Mouse (Mus musculus) forebrain, embryonic 11.5 days (tissue): ENCODE results near the gene Prr12. TPM values are rescaled to one million over a fixed set of nuclear protein-coding genes. Genes with fewer than 3 reads are reported as not detected.

Source experiments
- ATAC-seq: fragments of 200-750 bp; cut with Nextera tagmentation; replicated peaks from 2 replicates; pipeline ENCODE4 v1.8.0; 2017; ENCODE audit warnings: moderate TSS enrichment; ENCODE audit not compliant: low FRiP score
- DNase-seq: peaks from one replicate; pipeline ENCODE4 v3.0.0-alpha.2; 2017; ENCODE audit warnings: low spot score
- H3K27ac ChIP-seq: fragments of 300-500 bp; sonication (generic); 2 replicates; pipeline ENCODE4 v1.5.1; 2014; ENCODE audit warnings: low read depth, low read length
- H3K27me3 ChIP-seq: fragments of 300-500 bp; sonication (generic); 2 replicates; pipeline ENCODE4 v1.6.1; 2014; ENCODE audit warnings: mild to moderate bottlenecking, low read length, mixed read lengths; ENCODE audit not compliant: control insufficient read depth, insufficient read depth
- H3K36me3 ChIP-seq: fragments of 300-500 bp; sonication (generic); 2 replicates; pipeline ENCODE4 v1.6.1; 2014; ENCODE audit warnings: mild to moderate bottlenecking, low read length, moderate library complexity, mixed read lengths; ENCODE audit not compliant: control insufficient read depth, insufficient read depth
- H3K4me1 ChIP-seq: fragments of 300-500 bp; sonication (generic); replicated peaks from 2 replicates; pipeline ENCODE4 v1.6.1; 2014; ENCODE audit warnings: low read length, mixed read lengths; ENCODE audit not compliant: control insufficient read depth, insufficient read depth
- H3K4me2 ChIP-seq: fragments of 300-500 bp; sonication (generic); 2 replicates; pipeline ENCODE4 v1.6.1; 2014; ENCODE audit warnings: low read depth, mild to moderate bottlenecking, low read length, moderate library complexity, mixed read lengths; ENCODE audit not compliant: severe bottlenecking
- H3K4me3 ChIP-seq: fragments of 300-500 bp; sonication (generic); 2 replicates; pipeline ENCODE4 v1.5.1; 2014; ENCODE audit warnings: low read depth, low read length
- H3K9ac ChIP-seq: fragments of 300-500 bp; sonication (generic); 2 replicates; pipeline ENCODE4 v1.6.1; 2014; ENCODE audit warnings: low read length
- H3K9me3 ChIP-seq: fragments of 300-500 bp; sonication (generic); 2 replicates; pipeline ENCODE4 v1.6.1; 2016; ENCODE audit warnings: low read length, mixed read lengths; ENCODE audit not compliant: control insufficient read depth
- WGBS: fragments of 180-500 bp; shearing (Covaris S2); extraction: QIAGEN DNeasy Blood & Tissue Kit; methylation state at CpG from one replicate; pipeline ENCODE4 v1.1.7; 2014; 5-methylcytosine and 5-hydroxymethylcytosine counted together
- polyA plus RNA-seq: library from polyadenylated mRNA; unstranded; fragments of >200 nt; fragmentation: Nextera tagmentation; extraction: Ambion mirVana; gene quantifications from 2 replicates; pipeline ENCODE4 v1.2.1, GENCODE M21; 2014

Prr12 gene
- polyA plus RNA-seq, 1 experiment from 2014 or later, result 16.1 TPM

DNA sequence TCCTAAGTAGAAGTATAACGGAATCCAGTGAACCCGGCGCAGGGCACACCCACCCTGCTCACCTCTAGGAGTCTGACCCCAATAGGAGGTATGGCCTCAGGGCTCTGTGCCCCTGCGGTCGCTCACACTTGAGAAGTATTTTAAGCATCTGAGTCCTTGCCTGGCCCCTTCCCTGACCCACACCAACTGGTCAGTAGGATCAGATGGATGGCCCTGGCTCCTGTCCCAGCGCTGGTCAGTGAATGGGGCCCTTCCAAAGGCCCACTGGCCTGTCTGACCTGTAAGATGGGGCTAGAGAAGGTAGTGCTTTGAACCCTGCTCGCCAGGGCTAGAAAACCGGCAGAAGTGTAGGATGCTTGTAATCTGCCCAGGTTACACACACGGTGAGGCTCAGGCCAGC lies 11.8 kb downstream of the Prr12 start:
- no peak overlapping the region for H3K4me3 ChIP-seq
- DNase-seq, result no peak
- H3K9ac ChIP-seq, result no peak overlapping the region
- no peaks in the 10 kb centered on the region for H3K27me3 ChIP-seq
- no peaks in the 10 kb centered on the region for H3K9me3 ChIP-seq
- 92% methylated on average over 9 of the region's 9 CpGs for WGBS
- H3K4me1 ChIP-seq, result no peaks in the 10 kb centered on the region
- no peak for ATAC-seq
- no peak overlapping the region for H3K4me2 ChIP-seq
- H3K36me3 ChIP-seq, result peaks cover 38% of the 10 kb centered on the region
- H3K27ac ChIP-seq, result no peak overlapping the region

DNA sequence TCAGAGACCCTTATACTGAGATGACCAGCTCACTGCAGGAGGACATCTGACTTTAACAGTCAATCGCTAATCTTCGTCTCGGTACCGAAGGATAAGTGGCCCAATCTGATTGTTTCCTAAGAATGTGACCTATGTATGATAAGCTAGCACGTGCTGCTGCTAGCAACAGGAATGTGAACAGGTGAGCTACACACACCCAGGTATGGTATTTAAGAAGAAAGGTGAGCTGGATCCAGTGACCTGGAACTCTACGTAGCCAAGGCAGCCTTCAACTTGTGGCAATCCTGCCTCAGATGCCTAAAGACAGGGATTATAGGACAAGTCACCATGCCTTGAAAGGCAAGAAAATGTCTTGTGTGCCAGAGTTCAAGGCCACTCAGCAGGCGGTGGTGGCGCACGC lies 14.3 kb downstream of the Prr12 start:
- peaks cover 42% of the 10 kb centered on the region for H3K36me3 ChIP-seq
- WGBS, result 94% methylated on average over 9 of the region's 9 CpGs
- DNase-seq (no peak), ATAC-seq (no peak)
- no peak overlapping the region for H3K4me3 ChIP-seq
- no peaks in the 10 kb centered on the region for H3K9me3 ChIP-seq
- no peaks in the 10 kb centered on the region for H3K4me1 ChIP-seq
- no peaks in the 10 kb centered on the region for H3K27me3 ChIP-seq
- no peak overlapping the region for H3K27ac ChIP-seq
- H3K4me2 ChIP-seq, result no peak overlapping the region
- H3K9ac ChIP-seq, result no peak overlapping the region

GRCm38 (mm10) chr7:45037720-45038361 lies 14.8 kb downstream of the Prr12 start:
- DNase-seq (peak; percentile 77), ATAC-seq (no peak)
- Histone ChIP-seq H3K9me3 (no peaks in the 10 kb centered on the region), H3K4me3 (no peak overlapping the region), H3K27me3 (no peaks in the 10 kb centered on the region), H3K27ac (no peak overlapping the region), H3K4me2 (no peak overlapping the region), H3K4me1 (no peaks in the 10 kb centered on the region), H3K36me3 (peaks cover 45% of the 10 kb centered on the region), H3K9ac (no peak overlapping the region)
- 74% methylated on average over 7 of the region's 7 CpGs for WGBS

- no peaks in the 10 kb centered on the region for H3K4me1 ChIP-seq
- H3K4me3 ChIP-seq, result no peak overlapping the region
- no peak overlapping the region for H3K9ac ChIP-seq
- no peak for ATAC-seq
- no peak overlapping the region for H3K4me2 ChIP-seq
- H3K27me3 ChIP-seq, result no peaks in the 10 kb centered on the region
- no peak for DNase-seq
- WGBS, result 93% methylated on average over 11 of the region's 11 CpGs
- no peaks in the 10 kb centered on the region for H3K9me3 ChIP-seq
- H3K36me3 ChIP-seq, result peaks cover 46% of the 10 kb centered on the region
- no peak overlapping the region for H3K27ac ChIP-seq
These were observed 16.0 kb downstream of the Prr12 start for GRCm38 (mm10) chr7:45036702-45037101.

DNA sequence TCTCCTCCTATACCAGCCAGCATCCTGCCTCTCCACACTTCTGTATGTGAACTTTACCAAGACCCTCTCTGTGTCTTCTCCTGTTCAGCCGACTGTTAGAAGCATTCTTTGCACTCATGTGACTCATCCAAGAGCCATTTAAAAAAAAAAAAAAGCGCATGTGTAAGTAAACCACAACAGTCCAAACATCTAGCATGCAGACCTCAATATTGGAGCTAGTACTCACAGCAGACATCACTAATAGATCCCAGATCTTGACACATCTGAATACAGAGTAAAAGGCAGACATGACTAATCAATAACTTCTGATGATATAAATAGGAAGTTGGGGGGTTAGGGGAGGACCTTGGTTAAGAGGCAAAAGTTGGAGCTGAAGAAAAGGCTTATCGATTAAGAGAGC lies 17.1 kb downstream of the Prr12 start:
- no peak overlapping the region for H3K9ac ChIP-seq
- H3K9me3 ChIP-seq, result no peaks in the 10 kb centered on the region
- ATAC-seq (no peak), DNase-seq (no peak)
- no peaks in the 10 kb centered on the region for H3K27me3 ChIP-seq
- H3K4me2 ChIP-seq, result no peak overlapping the region
- no peak overlapping the region for H3K4me3 ChIP-seq
- peaks cover 49% of the 10 kb centered on the region for H3K36me3 ChIP-seq
- H3K27ac ChIP-seq, result no peak overlapping the region
- H3K4me1 ChIP-seq, result no peaks in the 10 kb centered on the region
- 92% methylated on average over 3 of the region's 3 CpGs for WGBS

- DNase-seq, result peak; percentile 53
- Histone ChIP-seq H3K36me3 (peaks cover 55% of the 10 kb centered on the region), H3K9me3 (no peaks in the 10 kb centered on the region), H3K4me1 (no peaks in the 10 kb centered on the region), H3K27me3 (no peaks in the 10 kb centered on the region), H3K4me2 (no peak overlapping the region), H3K27ac (no peak overlapping the region), H3K9ac (no peak overlapping the region), H3K4me3 (no peak overlapping the region)
- WGBS, result 94% methylated on average over 19 of the region's 19 CpGs
- ATAC-seq, result no peak
These were observed 18.8 kb downstream of the Prr12 start for GRCm38 (mm10) chr7:45033722-45034359.

DNA sequence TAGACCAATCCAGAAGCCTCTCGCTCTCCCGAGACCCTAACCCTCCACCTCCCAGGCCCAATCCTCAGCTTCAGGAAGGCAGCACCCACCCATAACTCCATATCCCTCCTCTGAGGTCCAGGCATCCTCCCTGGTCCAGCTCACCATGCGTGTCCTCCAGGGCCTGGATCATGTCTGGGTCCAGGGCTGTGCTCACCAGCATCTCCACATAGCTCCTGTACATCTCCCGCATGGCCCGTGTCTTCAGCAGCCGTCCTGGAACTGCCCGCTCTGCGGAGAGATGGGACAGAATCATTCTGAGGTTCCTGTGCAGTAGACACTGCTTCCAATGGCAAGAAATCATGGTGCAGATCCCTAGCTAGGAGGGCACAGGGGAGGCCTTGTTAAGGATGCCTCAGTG lies 21.8 kb downstream of the Prr12 start:
- Histone ChIP-seq H3K4me2 (no peak overlapping the region), H3K36me3 (peaks cover 59% of the 10 kb centered on the region), H3K9ac (no peak overlapping the region), H3K27me3 (no peaks in the 10 kb centered on the region), H3K4me1 (no peaks in the 10 kb centered on the region), H3K27ac (no peak overlapping the region), H3K9me3 (no peaks in the 10 kb centered on the region), H3K4me3 (no peak overlapping the region)
- WGBS, result 95% methylated on average over 8 of the region's 8 CpGs
- ATAC-seq (no peak), DNase-seq (no peak)

DNA sequence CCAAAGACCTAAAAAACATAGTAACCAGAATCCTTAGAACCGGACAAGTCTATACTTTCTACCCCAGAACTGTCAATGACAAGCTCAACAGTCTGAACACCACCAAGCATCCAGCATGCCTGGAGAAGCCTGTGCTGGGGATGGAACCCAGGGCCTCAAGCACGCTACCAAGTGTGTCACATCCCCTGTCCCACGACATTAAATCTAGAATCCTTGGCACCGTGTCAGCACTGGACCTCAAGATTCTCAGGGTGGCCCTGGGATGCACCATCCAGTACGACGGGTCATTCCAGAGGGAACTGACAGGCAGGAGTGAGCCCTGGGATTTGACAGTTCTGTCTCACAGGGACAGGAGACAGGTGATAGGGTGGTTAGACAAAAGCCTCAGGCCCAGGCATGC lies 22.7 kb downstream of the Prr12 start:
- ATAC-seq (no peak), DNase-seq (no peak)
- Histone ChIP-seq H3K27me3 (no peaks in the 10 kb centered on the region), H3K9ac (no peak overlapping the region), H3K4me3 (no peak overlapping the region), H3K9me3 (no peaks in the 10 kb centered on the region), H3K36me3 (peaks cover 55% of the 10 kb centered on the region), H3K4me2 (no peak overlapping the region), H3K27ac (no peak overlapping the region), H3K4me1 (no peaks in the 10 kb centered on the region)
- 94% methylated on average over 6 of the region's 6 CpGs for WGBS

DNA sequence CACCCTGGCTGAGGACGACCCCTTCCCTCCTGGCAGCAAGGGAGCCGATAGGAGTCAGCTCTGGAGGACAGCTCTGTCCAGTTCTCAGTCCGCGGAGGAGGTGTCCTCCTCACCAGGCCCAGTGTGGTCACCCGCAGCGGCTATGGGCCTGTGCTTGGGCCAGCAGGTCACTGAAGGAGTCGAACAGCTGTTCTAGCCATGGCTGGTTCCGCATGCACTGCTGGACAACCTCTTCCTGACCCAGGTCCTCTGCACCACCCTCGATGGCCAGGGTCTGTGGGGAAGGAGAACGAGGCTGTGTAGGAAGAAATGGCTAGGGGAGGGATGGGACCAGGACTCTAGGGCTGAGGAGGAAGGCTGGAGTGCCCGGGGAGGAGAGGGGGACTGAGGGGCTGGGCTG lies 24.3 kb downstream of the Prr12 start:
- ATAC-seq (no peak), DNase-seq (no peak)
- Histone ChIP-seq H3K27ac (no peak overlapping the region), H3K9me3 (no peaks in the 10 kb centered on the region), H3K9ac (no peak overlapping the region), H3K4me1 (no peaks in the 10 kb centered on the region), H3K4me3 (no peak overlapping the region), H3K27me3 (no peaks in the 10 kb centered on the region), H3K4me2 (no peak overlapping the region), H3K36me3 (peaks cover 40% of the 10 kb centered on the region)
- WGBS, result 96% methylated on average over 11 of the region's 11 CpGs
